Mouse (Mus musculus) neutrophil, adult 5-6 weeks (primary cell): Measurements from ENCODE around the gene Gm10058. TPM values are rescaled to one million over a fixed set of nuclear protein-coding genes. Genes with fewer than 3 reads are reported as not detected.
"Not testable (repeated sequence)": the region's sequence is repeated elsewhere in the genome, so short reads cannot be mapped to it uniquely, and the experiment has no call there.

Source experiments
- ATAC-seq: fragments of 151-379, 151-347 bp; 2 replicates; pipeline ENCODE4 v1.8.0; 2017; ENCODE audit warnings: mild to moderate bottlenecking, moderate TSS enrichment; ENCODE audit not compliant: insufficient number of reproducible peaks, poor library complexity, low FRiP score, severe bottlenecking; ENCODE audit errors: extremely low read depth
- total RNA-seq: library from RNA; stranded (forward); fragments of 200-1000 nt; gene quantifications from 2 replicates; pipeline ENCODE4 v1.2.3, GENCODE M21; 2017

The Gm10058 gene
- total RNA-seq = not detected in 2 replicates

GRCm38 (mm10) chrX:27946785-27947184 is at the start of gene Gm10058:
TSS of gene Gm10058 (minus strand) at chrX:27946885.
- ATAC-seq = not testable (repeated sequence)
